Mouse (Mus musculus): ENCODE measurements around the gene Epb41.

Epb41 gene

GRCm38 (mm10) chr4:131998641-131999040, 76.5 kb downstream of the Epb41 start:
- DNase-seq, result no peak

GRCm38 (mm10) chr4:131997476-131997875, 77.6 kb downstream of the Epb41 start:
- DNase-seq, result no peak

GRCm38 (mm10) chr4:131996985-131997384, 78.1 kb downstream of the Epb41 start:
- DNase-seq, result peak in 1 of 2 experiments; percentile 34

DNA sequence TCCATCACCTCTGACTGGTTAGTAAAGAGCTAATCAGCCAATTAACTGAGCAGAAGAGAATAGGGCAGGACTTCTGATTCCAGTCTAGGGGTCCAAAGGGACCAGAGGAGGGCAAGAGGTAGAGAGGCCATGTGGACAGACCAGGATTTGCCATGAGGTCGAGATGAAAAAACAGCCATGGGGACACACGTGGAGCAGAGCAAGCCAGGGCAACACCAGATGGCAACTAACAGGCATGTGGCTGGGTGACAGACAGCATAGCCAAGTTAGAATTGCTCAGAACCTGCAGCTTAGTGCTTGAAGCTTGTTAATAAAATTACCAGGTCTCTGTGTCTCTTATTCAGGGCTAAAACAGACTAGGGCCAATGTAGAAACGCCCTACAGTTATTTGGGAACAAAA, 81.3 kb downstream of the Epb41 start:
- DNase-seq, result no peak

DNA sequence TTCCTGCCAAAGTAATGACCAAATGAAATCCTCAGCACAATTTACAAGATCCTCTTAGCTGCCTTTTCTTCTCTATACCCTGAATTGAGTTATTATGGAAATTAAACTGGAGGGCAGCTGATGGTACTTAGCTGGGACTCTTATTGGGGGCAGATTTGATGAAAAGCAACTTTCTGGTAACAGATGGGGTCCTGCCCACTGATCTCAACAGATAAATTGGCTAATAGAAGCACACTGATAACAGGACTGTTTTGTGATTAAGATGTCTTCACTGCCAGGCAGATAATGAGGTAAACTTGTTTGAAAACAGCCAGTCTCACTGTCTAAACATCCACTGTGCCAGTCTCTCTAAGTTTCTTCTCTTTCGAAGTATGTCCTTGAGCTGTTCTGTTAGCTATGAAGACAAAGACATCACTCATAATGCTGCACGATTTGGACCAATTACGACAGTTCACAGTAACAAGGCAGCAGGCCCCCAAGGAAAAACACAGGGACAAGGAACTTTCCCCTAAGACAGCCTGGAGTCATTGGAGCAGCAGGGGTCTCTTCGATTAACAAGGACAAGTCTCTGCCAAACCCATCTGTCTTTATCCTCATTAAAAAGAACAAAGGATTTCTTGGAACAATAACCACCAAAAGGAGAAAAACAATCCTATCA, 92.1 kb downstream of the Epb41 start:
- no peak for DNase-seq

- peak in 1 of 2 experiments; percentile 17 for DNase-seq
Observed at GRCm38 (mm10) chr4:131981755-131982154, 93.4 kb downstream of the Epb41 start.

- peak; percentile 71 to 89 for DNase-seq
Observed at GRCm38 (mm10) chr4:131977201-131977600, 97.9 kb downstream of the Epb41 start.

GRCm38 (mm10) chr4:131970244-131970853, 104.8 kb downstream of the Epb41 start:
- DNase-seq, result peak in 1 of 2 experiments; percentile 9

- DNase-seq, result peak; percentile 14 to 18
Observed at GRCm38 (mm10) chr4:131968873-131969272, 106.2 kb downstream of the Epb41 start.

- DNase-seq, result no peak
Observed at GRCm38 (mm10) chr4:131957161-131957560, 118.0 kb downstream of the Epb41 start.

DNA sequence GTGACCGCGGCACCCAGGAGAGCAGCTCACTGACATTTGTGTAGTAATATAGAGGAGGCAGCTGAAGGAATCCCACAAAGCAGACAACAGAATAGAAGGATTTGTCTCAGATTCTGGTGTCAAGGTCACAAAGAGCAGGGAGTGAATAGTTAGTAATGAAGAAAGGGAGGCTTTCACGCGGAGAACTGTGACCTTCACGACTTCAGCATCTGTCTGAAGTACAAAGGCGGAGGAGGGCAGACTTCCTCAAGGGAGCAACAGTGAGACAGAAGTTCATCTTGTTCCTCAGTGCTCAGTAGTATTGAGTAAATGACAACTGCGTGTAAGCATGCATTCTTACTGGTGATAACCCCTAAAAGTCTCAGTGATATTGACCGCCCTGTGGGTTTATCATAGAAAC, 124.5 kb downstream of the Epb41 start:
- DNase-seq, result no peak

DNA sequence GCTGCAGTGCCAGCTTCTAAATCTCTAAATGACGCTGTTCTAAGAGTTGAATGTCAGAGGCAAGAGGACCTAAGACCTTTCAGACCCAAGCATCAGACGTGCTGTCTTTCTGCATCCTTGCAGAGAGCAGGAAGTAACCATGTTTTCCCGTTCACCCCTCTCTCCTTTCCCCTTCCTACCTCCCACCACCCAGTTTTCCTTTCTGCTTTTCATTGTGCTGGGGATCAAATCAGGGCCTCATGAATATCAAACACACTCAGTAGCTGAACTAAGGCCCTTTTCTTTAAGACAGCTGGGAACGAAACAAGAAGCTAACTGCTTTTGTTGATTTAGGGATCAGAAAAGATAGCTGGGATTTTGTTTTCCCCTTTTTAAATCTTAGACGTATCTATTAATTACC, 125.2 kb downstream of the Epb41 start:
- DNase-seq, result no peak

DNA sequence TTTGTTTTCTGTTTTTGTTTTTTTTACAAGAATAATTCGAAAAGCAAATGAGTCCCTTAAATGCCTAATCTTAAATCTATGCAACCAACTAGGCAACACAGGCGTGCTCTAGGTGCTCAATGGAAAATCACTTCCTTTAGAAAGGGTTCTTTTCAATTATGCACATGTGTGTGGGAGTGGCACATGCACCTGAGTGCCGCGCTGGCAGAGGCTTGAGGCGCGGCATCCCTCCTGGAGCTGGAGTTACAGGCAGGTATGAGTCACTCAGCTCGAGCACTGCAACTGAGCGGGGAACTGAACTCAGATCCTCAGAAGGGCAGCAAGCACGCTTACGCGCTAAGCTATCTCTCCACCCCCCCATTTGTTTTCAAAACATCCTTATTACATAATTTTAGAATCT, 127.3 kb downstream of the Epb41 start:
- DNase-seq, result peak in 1 of 2 experiments; percentile 16

GRCm38 (mm10) chr4:131940846-131941245, 134.3 kb downstream of the Epb41 start:
- no peak for DNase-seq

- DNase-seq, result no peak
Observed at GRCm38 (mm10) chr4:131939459-131939858, 135.7 kb downstream of the Epb41 start.

DNA sequence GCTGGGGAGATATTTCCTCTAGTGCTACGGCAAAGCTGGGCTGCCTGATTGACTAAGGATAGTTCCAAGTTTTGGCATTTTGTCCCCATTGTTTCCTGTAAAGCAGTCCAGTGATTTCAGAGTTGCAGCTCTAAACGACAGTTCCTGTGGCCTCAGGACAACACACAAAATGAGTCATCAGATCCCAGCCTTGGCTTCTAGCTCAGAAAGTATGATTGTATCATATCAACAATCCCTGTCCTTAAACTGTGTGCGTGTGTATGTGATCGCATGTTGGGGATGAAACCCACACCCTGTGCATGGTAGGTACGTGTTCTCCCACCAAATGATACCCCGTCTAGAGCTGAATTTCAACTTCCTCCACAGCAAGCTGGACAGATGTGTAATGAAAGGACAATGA, 146.0 kb downstream of the Epb41 start:
- DNase-seq, result peak in 1 of 2 experiments; percentile 47

GRCm38 (mm10) chr4:131924096-131924810, 150.9 kb downstream of the Epb41 start:
- peak; percentile 93 for DNase-seq

DNA sequence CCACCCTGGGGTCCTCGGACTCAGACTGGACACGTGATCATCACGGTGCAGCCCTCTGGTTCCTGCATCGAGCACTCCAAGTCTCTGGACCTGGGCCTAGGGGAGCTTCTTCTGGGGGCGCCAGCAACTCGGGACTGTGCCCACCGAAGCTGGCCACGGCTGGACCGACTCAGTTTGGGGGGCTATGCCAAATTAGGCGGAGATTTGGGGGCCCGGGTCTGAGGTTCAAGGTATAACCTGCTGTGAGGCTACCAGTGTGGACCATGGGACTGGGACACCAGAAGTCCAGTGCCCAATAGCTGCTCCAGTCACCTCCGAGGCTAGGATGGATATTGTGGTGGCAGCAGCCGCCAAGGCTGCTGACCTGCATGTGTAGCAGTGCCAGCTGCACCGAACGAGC, 152.7 kb downstream of the Epb41 start:
- no peak for DNase-seq

DNA sequence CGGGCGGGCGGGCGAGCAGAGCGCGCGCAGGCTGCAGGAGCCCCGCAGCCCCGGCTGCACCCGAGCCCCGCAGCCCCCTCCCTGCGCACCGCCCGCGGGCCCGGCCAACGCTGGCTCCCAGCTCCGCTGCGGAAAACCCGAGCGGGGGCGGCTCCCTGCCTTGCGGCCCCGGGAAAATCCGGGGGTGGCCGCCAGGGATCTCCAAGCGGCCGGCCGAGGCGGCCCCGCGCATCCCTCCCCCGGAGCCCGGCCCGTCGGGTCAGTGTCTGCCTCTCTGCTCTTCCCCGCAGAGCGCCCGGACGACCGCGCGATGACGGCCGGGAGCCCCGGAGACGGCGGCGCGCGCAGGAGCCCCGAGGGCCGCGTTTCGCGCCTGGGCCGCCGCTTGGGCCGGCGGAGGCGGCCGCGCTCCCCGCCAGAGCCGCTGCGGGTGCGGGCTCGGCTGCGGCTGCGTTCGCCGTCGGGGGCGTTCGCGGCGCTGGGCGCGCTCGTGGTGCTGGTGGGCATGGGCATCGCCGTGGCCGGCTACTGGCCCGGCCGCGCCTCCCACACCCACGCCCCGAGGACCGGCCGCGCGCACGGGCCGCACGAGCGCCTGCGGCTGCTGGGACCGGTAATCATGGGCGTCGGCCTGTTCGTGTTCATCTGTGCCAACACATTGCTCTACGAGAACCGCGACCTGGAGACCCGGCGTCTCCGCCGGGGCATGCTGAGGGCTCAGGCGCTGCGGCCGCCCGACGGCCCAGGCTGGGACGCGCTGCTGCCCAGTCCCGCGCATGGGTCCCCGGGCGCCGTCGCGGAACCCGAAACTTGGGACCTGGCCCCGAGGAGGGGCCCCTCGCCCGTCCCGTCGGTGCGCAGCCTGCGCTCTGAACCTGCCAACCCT, 153.4 kb downstream of the Epb41 start, which contains the start of gene Tmem200b:
Tmem200b (plus strand) TSS at position 311 of the 886 bp plus-strand sequence.
- peak; percentile 43 to 52 for DNase-seq

- DNase-seq, result peak; percentile 78 to 89
Observed at GRCm38 (mm10) chr4:131920595-131921351, 154.3 kb downstream of the Epb41 start.

DNA sequence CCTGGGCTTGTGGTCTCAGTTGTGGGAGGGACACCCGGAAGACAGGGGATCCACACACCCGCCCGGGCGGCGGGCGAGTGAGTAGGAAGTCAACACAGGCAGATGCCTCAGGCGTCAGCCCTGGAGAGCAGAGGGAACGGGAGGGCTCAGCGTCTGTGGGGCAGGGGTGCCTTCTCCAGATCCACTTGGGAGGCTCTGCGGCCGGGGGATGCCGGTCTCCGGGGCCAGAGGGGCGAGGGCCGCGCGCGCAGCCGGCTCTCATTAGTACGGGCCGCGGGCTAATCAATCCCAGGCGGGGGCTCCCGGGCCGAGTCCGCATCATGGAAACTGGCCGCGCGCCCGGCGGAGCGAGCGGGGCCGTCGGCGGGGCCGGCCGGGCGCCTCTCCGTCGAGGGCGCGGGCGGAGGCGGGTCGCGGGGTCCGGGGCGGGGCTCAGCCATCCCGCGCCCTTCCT, 155.0 kb downstream of the Epb41 start:
- DNase-seq, result peak; percentile 66 to 85

Data from kidney, postnatal 36 days (tissue).